Mouse (Mus musculus) midbrain, embryonic 16.5 days (tissue): Measurements from ENCODE around the gene 4930402H24Rik. TPM values are rescaled to one million over a fixed set of nuclear protein-coding genes. Genes with fewer than 3 reads are reported as not detected.

Source experiments
- ATAC-seq: fragments of 200-750 bp; cut with Nextera tagmentation; 2 replicates; pipeline ENCODE4 v1.8.0; 2017; ENCODE audit warnings: moderate TSS enrichment
- H3K27ac ChIP-seq: fragments of 300-500 bp; sonication (generic); 2 replicates; pipeline ENCODE4 v1.5.1; 2014; ENCODE audit warnings: mild to moderate bottlenecking, low read length, mixed read lengths
- H3K27me3 ChIP-seq: fragments of 300-500 bp; sonication (generic); 2 replicates; pipeline ENCODE4 v1.6.1; 2014; ENCODE audit warnings: low read depth, low read length, mixed read lengths; ENCODE audit not compliant: control insufficient read depth, insufficient read depth
- H3K36me3 ChIP-seq: fragments of 300-500 bp; sonication (generic); 2 replicates; pipeline ENCODE4 v1.6.1; 2014; ENCODE audit warnings: mild to moderate bottlenecking, low read length, moderate library complexity, mixed read lengths; ENCODE audit not compliant: control insufficient read depth, insufficient read depth
- H3K4me1 ChIP-seq: fragments of 300-500 bp; sonication (generic); 2 replicates; pipeline ENCODE4 v1.6.1; 2014; ENCODE audit warnings: mild to moderate bottlenecking, low read length, mixed read lengths; ENCODE audit not compliant: control insufficient read depth, insufficient read depth
- H3K4me2 ChIP-seq: fragments of 300-500 bp; sonication (generic); 2 replicates; pipeline ENCODE4 v1.6.1; 2014; ENCODE audit warnings: mild to moderate bottlenecking, low read length, mixed read lengths
- H3K4me3 ChIP-seq: fragments of 300-500 bp; sonication (generic); 2 replicates; pipeline ENCODE4 v1.5.1; 2014; ENCODE audit warnings: low read depth, mild to moderate bottlenecking, low read length, moderate library complexity, mixed read lengths
- H3K9ac ChIP-seq: fragments of 300-500 bp; sonication (generic); 2 replicates; pipeline ENCODE4 v1.6.1; 2014; ENCODE audit warnings: low read depth, low read length, mixed read lengths
- H3K9me3 ChIP-seq: fragments of 300-500 bp; sonication (generic); replicated peaks from 2 replicates; pipeline ENCODE4 v1.6.1; 2014; ENCODE audit warnings: mild to moderate bottlenecking, low read length, mixed read lengths; ENCODE audit not compliant: control insufficient read depth, poor library complexity, severe bottlenecking
- WGBS: fragments of 180-500 bp; shearing (Covaris S2); extraction: QIAGEN DNeasy Blood & Tissue Kit; methylation state at CpG from one replicate; pipeline ENCODE4 v1.1.7; 2014; 5-methylcytosine and 5-hydroxymethylcytosine counted together
- polyA plus RNA-seq: library from polyadenylated mRNA; unstranded; fragments of >200 nt; fragmentation: Nextera tagmentation; extraction: Ambion mirVana; gene quantifications from 2 replicates; pipeline ENCODE4 v1.2.1, GENCODE M21; 2015

The 4930402H24Rik gene
- polyA plus RNA-seq, 1 experiment from 2014 or later: 98.1 TPM

- Histone ChIP-seq H3K4me1 (no peaks in the 10 kb centered on the region), H3K9me3 (no peaks in the 10 kb centered on the region), H3K4me3 (no peak overlapping the region), H3K27ac (no peak overlapping the region), H3K36me3 (peaks cover 65% of the 10 kb centered on the region), H3K9ac (no peak overlapping the region), H3K4me2 (no peak overlapping the region), H3K27me3 (no peaks in the 10 kb centered on the region)
- WGBS: 83% methylated on average over 1 of the region's 1 CpGs
- no peak for ATAC-seq
Measured at GRCm38 (mm10) chr2:130779935-130780334, 126.3 kb downstream of the 4930402H24Rik start.

DNA sequence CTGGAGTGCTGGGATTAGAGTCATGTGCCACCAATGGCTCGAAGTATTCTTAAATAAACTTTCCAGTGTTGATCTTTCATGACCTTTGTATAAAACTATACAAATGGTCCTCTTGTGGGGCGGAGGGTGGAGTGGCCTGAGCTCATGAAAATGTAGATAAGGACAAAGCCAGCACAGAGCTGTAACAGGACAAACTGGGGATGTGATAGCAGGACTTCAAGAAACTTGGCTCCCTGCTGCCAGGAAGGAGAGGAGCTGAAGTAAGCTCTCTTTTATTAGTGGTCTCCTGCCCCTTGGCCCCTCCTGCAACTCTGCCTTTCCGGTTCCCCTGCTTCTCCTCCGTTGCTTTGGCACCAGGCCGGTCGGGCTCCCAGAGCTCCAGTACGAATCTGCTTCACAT is 129.6 kb downstream of the 4930402H24Rik start:
- WGBS: 86% methylated on average over 7 of the region's 7 CpGs
- H3K36me3 ChIP-seq: peaks cover 54% of the 10 kb centered on the region
- no peak overlapping the region for H3K4me3 ChIP-seq
- ATAC-seq: no peak
- H3K27me3 ChIP-seq: no peaks in the 10 kb centered on the region
- H3K9ac ChIP-seq: no peak overlapping the region
- H3K9me3 ChIP-seq: no peaks in the 10 kb centered on the region
- H3K27ac ChIP-seq: no peak overlapping the region
- H3K4me1 ChIP-seq: no peaks in the 10 kb centered on the region
- H3K4me2 ChIP-seq: no peak overlapping the region

- no peak for ATAC-seq
- WGBS: 62% methylated on average over 2 of the region's 2 CpGs
- no peaks in the 10 kb centered on the region for H3K27me3 ChIP-seq
Measured at GRCm38 (mm10) chr2:130767483-130767882, 138.7 kb downstream of the 4930402H24Rik start.

GRCm38 (mm10) chr2:130765396-130765795 is 140.8 kb downstream of the 4930402H24Rik start:
- Histone ChIP-seq H3K4me3 (no peak overlapping the region), H3K27ac (no peak overlapping the region), H3K9ac (no peak overlapping the region), H3K4me2 (no peak overlapping the region), H3K36me3 (peaks cover 64% of the 10 kb centered on the region), H3K4me1 (no peaks in the 10 kb centered on the region), H3K9me3 (no peaks in the 10 kb centered on the region), H3K27me3 (no peaks in the 10 kb centered on the region)
- WGBS: 92% methylated on average over 3 of the region's 3 CpGs
- no peak for ATAC-seq

More at GRCm38 (mm10) chr2:130767483-130767882, 138.7 kb downstream of the 4930402H24Rik start:
- Histone ChIP-seq H3K9ac (no peak overlapping the region), H3K4me2 (no peak overlapping the region), H3K36me3 (peaks cover 60% of the 10 kb centered on the region), H3K4me1 (no peaks in the 10 kb centered on the region), H3K27ac (no peak overlapping the region), H3K9me3 (no peaks in the 10 kb centered on the region), H3K4me3 (no peak overlapping the region)

GRCm38 (mm10) chr2:130760876-130761275 is 145.3 kb downstream of the 4930402H24Rik start:
- H3K36me3 ChIP-seq: peaks cover 45% of the 10 kb centered on the region

GRCm38 (mm10) chr2:130755061-130755607 is 151.1 kb downstream of the 4930402H24Rik start:
- Histone ChIP-seq H3K4me2 (no peak overlapping the region), H3K9ac (no peak overlapping the region), H3K36me3 (peaks cover 13% of the 10 kb centered on the region; the same call in 1 of the 2 replicates), H3K27ac (no peak overlapping the region), H3K4me3 (no peak overlapping the region), H3K27me3 (no peaks in the 10 kb centered on the region), H3K9me3 (no peaks in the 10 kb centered on the region), H3K4me1 (no peaks in the 10 kb centered on the region)
- 64% methylated on average over 7 of the region's 7 CpGs for WGBS
- ATAC-seq: no peak

More at GRCm38 (mm10) chr2:130760876-130761275, 145.3 kb downstream of the 4930402H24Rik start:
- no peak overlapping the region for H3K9ac ChIP-seq
- no peak for ATAC-seq
- H3K9me3 ChIP-seq: no peaks in the 10 kb centered on the region
- H3K27me3 ChIP-seq: no peaks in the 10 kb centered on the region
- no peak overlapping the region for H3K4me2 ChIP-seq
- no peak overlapping the region for H3K27ac ChIP-seq
- no peak overlapping the region for H3K4me3 ChIP-seq
- WGBS: 70% methylated on average over 6 of the region's 6 CpGs
- no peaks in the 10 kb centered on the region for H3K4me1 ChIP-seq

- Histone ChIP-seq H3K27ac (no peak overlapping the region), H3K36me3 (peaks cover 13% of the 10 kb centered on the region; the same call in 1 of the 2 replicates), H3K4me1 (no peaks in the 10 kb centered on the region), H3K27me3 (no peaks in the 10 kb centered on the region), H3K4me3 (no peak overlapping the region), H3K9me3 (no peaks in the 10 kb centered on the region), H3K4me2 (no peak overlapping the region), H3K9ac (no peak overlapping the region)
- no peak for ATAC-seq
- WGBS: 92% methylated on average over 3 of the region's 3 CpGs
Measured at GRCm38 (mm10) chr2:130754596-130754995, 151.6 kb downstream of the 4930402H24Rik start.

DNA sequence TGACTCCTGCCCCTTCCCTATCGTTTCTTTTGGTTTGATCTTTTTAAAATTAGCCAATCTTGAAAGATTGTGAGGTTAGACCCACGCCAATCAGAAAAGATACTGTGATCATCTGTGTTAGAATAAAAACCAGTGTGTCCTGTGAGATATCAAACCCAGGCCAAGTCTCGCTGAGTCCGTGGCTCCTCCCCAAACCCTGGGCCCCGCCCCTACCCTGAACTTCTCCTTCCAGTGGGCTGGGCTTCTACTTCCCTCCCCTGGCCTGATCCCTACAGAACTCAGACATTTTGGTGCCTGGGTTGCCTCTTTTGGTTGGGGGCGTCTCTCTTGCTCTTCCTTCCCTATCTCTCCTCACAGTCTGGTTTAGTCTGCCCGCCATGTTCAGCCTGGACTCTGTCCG is 155.8 kb downstream of the 4930402H24Rik start:
- H3K27ac ChIP-seq: no peak overlapping the region
- no peak overlapping the region for H3K4me2 ChIP-seq
- no peaks in the 10 kb centered on the region for H3K4me1 ChIP-seq
- peaks cover 32% of the 10 kb centered on the region for H3K36me3 ChIP-seq
- no peak overlapping the region for H3K9ac ChIP-seq
- H3K27me3 ChIP-seq: no peaks in the 10 kb centered on the region
- ATAC-seq: no peak
- no peaks in the 10 kb centered on the region for H3K9me3 ChIP-seq
- no peak overlapping the region for H3K4me3 ChIP-seq
- 56% methylated on average over 8 of the region's 8 CpGs for WGBS

DNA sequence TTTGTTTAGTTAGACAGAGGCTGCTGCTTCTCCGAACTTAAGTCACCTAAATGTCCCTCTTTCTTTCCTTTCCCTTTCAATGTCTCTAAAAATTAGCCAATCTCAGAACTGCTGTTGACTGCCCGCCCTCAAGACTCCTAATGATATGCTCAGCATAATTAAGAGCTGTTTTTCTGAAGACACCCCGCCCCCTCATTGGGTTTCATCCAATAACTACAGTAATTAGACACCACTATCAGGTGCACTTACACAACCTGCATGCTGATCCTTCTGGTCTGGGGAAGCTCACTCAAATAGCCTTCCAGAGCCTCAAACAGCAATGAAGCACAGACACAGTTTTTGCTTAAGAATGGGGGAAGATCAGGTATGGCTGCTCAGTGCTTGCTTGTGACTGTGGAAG is 156.5 kb downstream of the 4930402H24Rik start:
- Histone ChIP-seq H3K4me3 (no peak overlapping the region), H3K4me2 (no peak overlapping the region), H3K9me3 (no peaks in the 10 kb centered on the region), H3K27me3 (no peaks in the 10 kb centered on the region), H3K4me1 (no peaks in the 10 kb centered on the region), H3K27ac (no peak overlapping the region), H3K36me3 (peaks cover 38% of the 10 kb centered on the region), H3K9ac (no peak overlapping the region)
- 74% methylated on average over 3 of the region's 3 CpGs for WGBS
- no peak for ATAC-seq
